Mouse (Mus musculus): ENCODE measurements around the gene Lgals8. TPM values are rescaled to one million over a fixed set of nuclear protein-coding genes. Genes with fewer than 3 reads are reported as not detected.

The Lgals8 gene
- total and polyA plus RNA-seq, 3 experiments = 9.5 to 347 (median 128) TPM

DNA sequence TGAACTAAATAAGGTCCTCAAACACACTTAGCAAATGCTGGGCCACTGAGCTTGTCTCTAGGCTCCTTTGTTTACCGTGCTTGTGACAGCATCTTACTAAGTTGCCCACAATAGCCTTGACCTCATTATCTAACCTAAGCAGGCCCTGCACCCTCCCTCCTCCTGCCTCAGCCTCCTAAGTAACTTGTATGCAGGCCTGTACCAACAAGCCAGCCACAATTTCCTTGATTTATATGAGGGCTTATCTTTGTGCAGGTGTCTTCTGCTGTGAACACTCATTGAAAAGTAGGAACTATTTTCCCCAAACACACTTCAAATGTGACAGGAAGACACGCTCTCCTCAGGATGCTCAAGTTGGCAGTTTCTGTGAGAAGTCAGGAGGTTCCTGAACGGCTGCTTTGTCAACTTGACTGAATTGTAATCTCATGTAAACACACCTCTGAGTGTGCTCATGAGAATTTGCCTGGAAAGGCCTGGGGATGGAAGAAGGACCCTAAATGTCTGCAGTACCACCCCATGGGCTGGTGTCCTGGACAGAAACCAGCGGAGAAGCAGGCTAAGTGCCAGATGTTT lies 38.0 kb upstream of the Lgals8 start:
- TF ChIP-seq CTCF (IDR thresholded peaks at IDR 0.05; ENCODE audit: low read depth, low read length) (no peak), GATA1 (IDR thresholded peaks at IDR 0.05; ENCODE audit: borderline replicate concordance, low read length) (no peak), POLR2AphosphoS5 (IDR thresholded peaks at IDR 0.05; ENCODE audit: insufficient replicate concordance, low read depth, low read length) (no peak), TAL1 (conservative IDR thresholded peaks at IDR 0.05; ENCODE audit: low read depth, low read length) (no peak), GATA2 (IDR thresholded peaks at IDR 0.05; ENCODE audit: borderline replicate concordance, low read depth, low read length) (no peak)
- DNase-seq (ENCODE audit: low spot score) = no peak

DNA sequence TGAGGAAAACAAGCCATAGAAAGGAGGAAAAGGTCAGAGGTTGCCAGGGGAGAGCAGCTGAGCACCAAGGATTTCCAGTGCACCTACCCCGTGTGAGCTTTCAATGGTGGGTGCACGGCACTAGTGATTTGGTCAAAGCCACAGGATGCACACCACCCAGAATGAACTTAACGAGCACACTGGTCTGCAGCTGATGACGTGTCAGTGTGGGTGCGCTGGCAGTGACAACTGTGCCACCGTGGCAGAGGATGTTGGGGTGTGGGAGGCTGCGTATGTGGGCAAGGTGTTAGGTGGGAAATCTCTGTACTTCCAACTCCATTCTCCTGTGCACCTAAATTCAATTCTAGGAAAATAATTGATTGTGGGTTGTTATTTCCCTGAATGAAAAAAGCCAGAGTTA lies 34.4 kb upstream of the Lgals8 start:
- H3K4me1 ChIP-seq (ENCODE audit: insufficient read depth, low read depth, low read length) = peaks cover 3% of the 10 kb centered on the region; the same call in 1 of the 2 replicates
- no peaks in the 10 kb centered on the region for H3K9me3 ChIP-seq (replicated peaks)
- no peak overlapping the region for H3K4me3 ChIP-seq (ENCODE audit: low read depth, low read length)
- no peak for ATAC-seq (ENCODE audit: extremely low read depth, insufficient number of reproducible peaks, low FRiP score, poor library complexity, severe bottlenecking)
- TF ChIP-seq TAL1 (conservative IDR thresholded peaks at IDR 0.05; ENCODE audit: low read depth, low read length) = no peak
- no peak for TF ChIP-seq POLR2AphosphoS5 (IDR thresholded peaks at IDR 0.05; ENCODE audit: insufficient replicate concordance, low read depth, low read length)
- TF ChIP-seq GATA1 (IDR thresholded peaks at IDR 0.05; ENCODE audit: borderline replicate concordance, low read length) = no peak
- TF ChIP-seq CTCF (IDR thresholded peaks at IDR 0.05; ENCODE audit: low read depth, low read length) = no peak
- peaks cover 21% of the 10 kb centered on the region for H3K27me3 ChIP-seq (ENCODE audit: insufficient read depth, low read length)
- DNase-seq (ENCODE audit: low spot score) = no peak
- no peaks in the 10 kb centered on the region for H3K36me3 ChIP-seq (replicated peaks)

More for the DNA sequence above, 38.0 kb upstream of the Lgals8 start:
- Histone ChIP-seq H3K36me3 (replicated peaks) (no peaks in the 10 kb centered on the region), H3K27me3 (ENCODE audit: insufficient read depth, low read length) (peaks cover 11% of the 10 kb centered on the region), H3K4me3 (ENCODE audit: low read depth, low read length) (no peak overlapping the region), H3K4me1 (ENCODE audit: insufficient read depth, low read depth, low read length) (peaks cover 3% of the 10 kb centered on the region; the same call in 1 of the 2 replicates), H3K9me3 (replicated peaks) (no peaks in the 10 kb centered on the region)
- ATAC-seq (ENCODE audit: extremely low read depth, insufficient number of reproducible peaks, low FRiP score, poor library complexity, severe bottlenecking) = peak; percentile 45

DNA sequence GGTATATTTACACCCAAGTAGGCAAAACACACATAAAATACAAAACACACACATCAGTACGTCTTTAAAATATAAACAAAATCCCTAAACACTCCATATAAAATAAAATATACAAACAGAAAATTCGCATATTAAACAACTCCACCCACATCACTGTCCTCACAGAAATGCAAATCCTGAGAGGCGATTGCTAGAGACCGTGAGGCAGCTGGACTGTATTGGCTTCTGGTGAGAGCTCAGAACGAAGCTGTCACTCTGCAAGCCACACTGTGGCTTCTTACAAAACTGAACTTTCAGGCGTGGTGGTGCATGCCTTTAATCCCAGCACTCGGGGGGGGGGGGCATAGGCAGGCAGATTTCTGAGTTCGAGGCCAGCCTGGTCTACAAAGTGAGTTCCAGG lies 33.1 kb upstream of the Lgals8 start:
- TF ChIP-seq POLR2AphosphoS5 (IDR thresholded peaks at IDR 0.05; ENCODE audit: insufficient replicate concordance, low read depth, low read length) (no peak), TAL1 (conservative IDR thresholded peaks at IDR 0.05; ENCODE audit: low read depth, low read length) (no peak), GATA2 (IDR thresholded peaks at IDR 0.05; ENCODE audit: borderline replicate concordance, low read depth, low read length) (no peak), CTCF (IDR thresholded peaks at IDR 0.05; ENCODE audit: low read depth, low read length) (no peak), GATA1 (IDR thresholded peaks at IDR 0.05; ENCODE audit: borderline replicate concordance, low read length) (no peak)
- ATAC-seq (ENCODE audit: extremely low read depth, insufficient number of reproducible peaks, low FRiP score, poor library complexity, severe bottlenecking) (no peak), DNase-seq (ENCODE audit: low spot score) (no peak)
- peaks cover 3% of the 10 kb centered on the region; the same call in 1 of the 2 replicates for H3K4me1 ChIP-seq (ENCODE audit: insufficient read depth, low read depth, low read length)
- no peaks in the 10 kb centered on the region for H3K36me3 ChIP-seq (replicated peaks)
- no peak overlapping the region for H3K4me3 ChIP-seq (ENCODE audit: low read depth, low read length)
- H3K9me3 ChIP-seq (replicated peaks) = no peaks in the 10 kb centered on the region
- H3K27me3 ChIP-seq (ENCODE audit: insufficient read depth, low read length) = peaks cover 21% of the 10 kb centered on the region

DNA sequence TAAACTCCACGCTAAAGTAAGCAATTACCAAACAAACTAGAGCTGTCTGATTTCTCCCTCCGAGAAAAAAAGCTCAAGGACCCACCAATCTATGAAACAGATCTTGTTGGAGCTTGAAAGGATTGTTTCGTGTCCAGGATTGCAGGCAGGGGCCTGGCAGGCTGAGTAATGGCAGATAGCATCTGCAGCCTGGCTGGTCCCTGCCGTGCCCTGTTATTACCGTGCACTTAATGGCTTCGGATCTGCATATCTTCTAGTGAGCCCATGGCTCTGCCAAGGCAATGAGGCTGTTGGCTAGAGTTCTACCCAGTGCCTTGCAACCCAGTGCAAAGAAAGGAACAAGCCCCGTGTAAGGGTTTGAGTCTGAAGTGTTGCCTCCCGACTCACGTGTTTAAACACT lies 30.0 kb upstream of the Lgals8 start:
- Histone ChIP-seq H3K36me3 (replicated peaks) (no peaks in the 10 kb centered on the region), H3K4me1 (ENCODE audit: insufficient read depth, low read depth, low read length) (no peaks in the 10 kb centered on the region), H3K27me3 (ENCODE audit: insufficient read depth, low read length) (peaks cover 21% of the 10 kb centered on the region), H3K9me3 (replicated peaks) (no peaks in the 10 kb centered on the region), H3K4me3 (ENCODE audit: low read depth, low read length) (no peak overlapping the region)
- no peak for DNase-seq (ENCODE audit: low spot score)
- TF ChIP-seq CTCF (IDR thresholded peaks at IDR 0.05; ENCODE audit: low read depth, low read length) = no peak
- TF ChIP-seq GATA2 (IDR thresholded peaks at IDR 0.05; ENCODE audit: borderline replicate concordance, low read depth, low read length) = no peak
- no peak for TF ChIP-seq GATA1 (IDR thresholded peaks at IDR 0.05; ENCODE audit: borderline replicate concordance, low read length)
- TF ChIP-seq POLR2AphosphoS5 (IDR thresholded peaks at IDR 0.05; ENCODE audit: insufficient replicate concordance, low read depth, low read length) = no peak
- TF ChIP-seq TAL1 (conservative IDR thresholded peaks at IDR 0.05; ENCODE audit: low read depth, low read length) = no peak
- no peak for ATAC-seq (ENCODE audit: extremely low read depth, insufficient number of reproducible peaks, low FRiP score, poor library complexity, severe bottlenecking)

DNA sequence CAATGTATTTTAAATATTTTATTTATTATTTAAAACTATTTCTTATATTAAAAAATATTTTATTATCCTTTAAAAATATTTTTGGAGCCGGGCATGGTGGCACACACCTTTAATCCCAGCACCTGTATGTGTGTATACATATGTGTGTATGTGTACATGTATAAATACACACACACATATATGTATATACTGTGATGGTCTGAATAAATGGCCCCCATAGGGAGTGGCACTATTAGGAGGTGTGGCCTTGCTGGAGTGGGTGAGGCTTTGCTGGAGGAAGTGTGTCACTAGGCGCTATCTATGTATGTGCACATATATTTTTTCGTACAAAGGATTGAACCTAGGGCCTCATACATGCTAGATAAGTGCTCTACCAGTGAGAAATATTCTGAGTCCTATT lies 27.8 kb upstream of the Lgals8 start:
- TF ChIP-seq TAL1 (conservative IDR thresholded peaks at IDR 0.05; ENCODE audit: low read depth, low read length) (no peak), CTCF (IDR thresholded peaks at IDR 0.05; ENCODE audit: low read depth, low read length) (no peak), GATA2 (IDR thresholded peaks at IDR 0.05; ENCODE audit: borderline replicate concordance, low read depth, low read length) (no peak), POLR2AphosphoS5 (IDR thresholded peaks at IDR 0.05; ENCODE audit: insufficient replicate concordance, low read depth, low read length) (no peak), GATA1 (IDR thresholded peaks at IDR 0.05; ENCODE audit: borderline replicate concordance, low read length) (no peak)
- Histone ChIP-seq H3K27me3 (ENCODE audit: insufficient read depth, low read length) (peaks cover 25% of the 10 kb centered on the region), H3K4me1 (ENCODE audit: insufficient read depth, low read depth, low read length) (no peaks in the 10 kb centered on the region), H3K9me3 (replicated peaks) (no peaks in the 10 kb centered on the region), H3K36me3 (replicated peaks) (no peaks in the 10 kb centered on the region), H3K4me3 (ENCODE audit: low read depth, low read length) (no peak overlapping the region)
- ATAC-seq (ENCODE audit: extremely low read depth, insufficient number of reproducible peaks, low FRiP score, poor library complexity, severe bottlenecking) (no peak), DNase-seq (ENCODE audit: low spot score) (no peak)

DNA sequence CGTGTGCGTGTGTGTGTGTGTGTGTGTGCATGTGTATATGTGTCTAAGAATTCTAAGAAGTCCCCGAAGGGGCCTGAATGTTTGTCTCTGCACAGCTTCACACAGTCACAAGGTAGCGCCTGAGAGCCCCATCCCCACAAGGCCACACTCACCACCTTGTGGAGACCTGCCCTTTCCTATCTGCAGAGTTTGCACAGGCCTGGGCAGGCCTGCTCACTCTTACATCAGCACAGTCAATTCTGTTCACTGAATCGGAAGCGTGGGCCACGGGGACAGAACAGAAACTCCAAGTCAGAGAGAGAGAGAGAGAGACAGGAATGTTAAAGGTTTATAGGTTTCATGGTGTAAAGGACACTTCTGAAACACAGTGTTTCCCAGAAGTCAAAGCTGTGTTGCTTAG lies 20.9 kb upstream of the Lgals8 start:
- no peaks in the 10 kb centered on the region for H3K9me3 ChIP-seq (replicated peaks)
- H3K27me3 ChIP-seq (ENCODE audit: insufficient read depth, low read length) = peaks cover 29% of the 10 kb centered on the region
- no peaks in the 10 kb centered on the region for H3K36me3 ChIP-seq (replicated peaks)
- no peak overlapping the region for H3K4me3 ChIP-seq (ENCODE audit: low read depth, low read length)
- ATAC-seq (ENCODE audit: extremely low read depth, insufficient number of reproducible peaks, low FRiP score, poor library complexity, severe bottlenecking) = no peak
- no peak for DNase-seq (ENCODE audit: low spot score)
- TF ChIP-seq POLR2AphosphoS5 (IDR thresholded peaks at IDR 0.05; ENCODE audit: insufficient replicate concordance, low read depth, low read length) (no peak), CTCF (IDR thresholded peaks at IDR 0.05; ENCODE audit: low read depth, low read length) (no peak), GATA2 (IDR thresholded peaks at IDR 0.05; ENCODE audit: borderline replicate concordance, low read depth, low read length) (no peak), TAL1 (conservative IDR thresholded peaks at IDR 0.05; ENCODE audit: low read depth, low read length) (no peak), GATA1 (IDR thresholded peaks at IDR 0.05; ENCODE audit: borderline replicate concordance, low read length) (no peak)
- H3K4me1 ChIP-seq (ENCODE audit: insufficient read depth, low read depth, low read length) = no peaks in the 10 kb centered on the region

Data from G1E (cell line).